Mouse (Mus musculus): ENCODE results near the gene Rhbdf2. TPM values are rescaled to one million over a fixed set of nuclear protein-coding genes. Genes with fewer than 3 reads are reported as not detected.
"Not testable (repeated sequence)": the region's sequence is repeated elsewhere in the genome, so short reads cannot be mapped to it uniquely, and the experiment has no call there.

The Rhbdf2 gene
- polyA plus RNA-seq (2015; fragmentation: Nextera tagmentation; extraction: Ambion mirVana), result 1.3 and 1.4 TPM in 2 replicates

GRCm38 (mm10) chr11:116626299-116627071, at the start of gene Rhbdf2:
Gene Rhbdf2, minus strand, starts transcription at chr11:116627019.
- ATAC-seq (replicated peaks), result no peak
- Histone ChIP-seq H3K27me3 (peaks cover 16% of the 10 kb centered on the region), H3K36me3 (no peaks in the 10 kb centered on the region), H3K4me3 (no peak within 1 kb of the TSS), H3K27ac (replicated peaks) (no peak within 1 kb of the TSS), H3K4me2 (replicated peaks) (no peak within 1 kb of the TSS), H3K9me3 (no peaks in the 10 kb centered on the region), H3K4me1 (peaks cover 22% of the 10 kb centered on the region), H3K9ac (replicated peaks) (no peak within 1 kb of the TSS)
- 75% methylated on average over 10 of the region's 10 CpGs for WGBS

- 90% methylated on average over 14 of the region's 14 CpGs for WGBS
- peaks cover 48% of the 10 kb centered on the region for H3K36me3 ChIP-seq
Measured at GRCm38 (mm10) chr11:116676175-116676976, 49.6 kb upstream of the Rhbdf2 start.

DNA sequence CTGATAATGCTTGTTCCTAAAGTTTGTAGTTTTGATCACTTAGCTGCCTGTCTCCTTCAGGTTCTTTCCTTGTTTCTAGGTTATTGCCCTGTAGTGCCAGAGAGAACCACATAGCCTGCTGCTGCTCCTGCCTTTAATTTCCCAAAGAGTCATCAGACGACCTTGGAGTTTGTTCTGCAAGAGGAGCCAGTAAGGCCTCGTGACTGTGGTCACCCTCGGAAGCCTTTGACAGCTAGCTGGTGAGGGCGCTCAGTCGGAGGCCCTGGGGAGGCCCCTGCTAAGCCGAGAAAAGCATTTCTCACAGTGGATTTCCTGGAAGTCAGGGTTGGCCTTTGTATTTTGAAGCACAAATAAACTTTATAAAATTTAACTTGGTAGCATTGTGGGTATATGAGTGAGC, 48.6 kb upstream of the Rhbdf2 start:
- Histone ChIP-seq H3K4me1 (peaks cover 27% of the 10 kb centered on the region), H3K36me3 (peaks cover 48% of the 10 kb centered on the region)
- WGBS, result 86% methylated on average over 6 of the region's 6 CpGs
- not testable (repeated sequence) for H3K27ac ChIP-seq (replicated peaks); H3K4me3 ChIP-seq; H3K27me3 ChIP-seq; H3K4me2 ChIP-seq (replicated peaks); H3K9ac ChIP-seq (replicated peaks); H3K9me3 ChIP-seq; ATAC-seq (replicated peaks)

More at GRCm38 (mm10) chr11:116676175-116676976, 49.6 kb upstream of the Rhbdf2 start:
- H3K27ac ChIP-seq (replicated peaks), result no peak overlapping the region
- no peak for ATAC-seq (replicated peaks)
- H3K4me1 ChIP-seq, result peaks cover 18% of the 10 kb centered on the region
- no peak overlapping the region for H3K4me2 ChIP-seq (replicated peaks)
- H3K27me3 ChIP-seq, result no peaks in the 10 kb centered on the region
- H3K9ac ChIP-seq (replicated peaks), result no peak overlapping the region
- no peak overlapping the region for H3K4me3 ChIP-seq
- H3K9me3 ChIP-seq, result no peaks in the 10 kb centered on the region

DNA sequence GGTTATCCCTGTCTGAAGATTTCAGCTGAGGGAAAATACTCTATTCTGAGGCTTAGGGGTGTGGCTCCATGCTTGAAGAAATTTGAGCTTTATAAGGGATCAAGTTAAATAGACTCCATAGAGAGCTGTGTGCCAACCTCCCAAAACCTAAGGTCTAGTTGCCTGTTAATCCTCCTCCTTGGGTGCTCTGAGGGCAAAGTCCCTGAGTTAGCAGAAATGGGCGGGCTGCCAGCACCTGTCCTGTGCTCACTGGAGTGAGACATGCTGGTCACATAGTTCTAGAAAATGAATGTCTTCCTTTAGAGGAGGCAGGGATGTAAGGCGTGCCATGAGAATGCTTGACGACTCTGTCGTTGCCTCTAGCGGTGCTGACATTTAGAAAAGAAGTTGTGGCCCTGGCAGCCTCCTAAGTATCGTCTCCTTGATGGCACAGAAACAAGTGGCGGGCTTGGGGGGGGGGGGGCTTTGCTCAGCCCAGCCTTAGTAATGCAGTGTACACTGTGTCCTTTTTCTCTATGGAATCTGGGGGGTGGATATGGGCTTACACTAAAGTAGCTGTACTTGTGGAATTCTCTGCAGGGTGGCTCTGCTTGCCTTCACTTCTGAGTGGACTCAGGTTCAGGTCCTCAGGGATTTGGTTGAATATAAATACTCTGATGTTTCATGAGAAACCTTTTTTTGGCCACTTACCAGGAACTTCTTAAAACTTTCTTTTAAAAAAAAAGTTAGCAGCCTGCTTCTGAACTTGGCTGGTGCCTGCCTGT, 48.0 kb upstream of the Rhbdf2 start:
- Histone ChIP-seq H3K4me2 (replicated peaks) (no peak overlapping the region), H3K9ac (replicated peaks) (no peak overlapping the region), H3K27ac (replicated peaks) (no peak overlapping the region), H3K9me3 (no peaks in the 10 kb centered on the region), H3K36me3 (peaks cover 48% of the 10 kb centered on the region), H3K4me1 (peaks cover 28% of the 10 kb centered on the region), H3K4me3 (no peak overlapping the region), H3K27me3 (no peaks in the 10 kb centered on the region)
- WGBS, result 48% methylated on average over 7 of the region's 7 CpGs
- no peak for ATAC-seq (replicated peaks)

DNA sequence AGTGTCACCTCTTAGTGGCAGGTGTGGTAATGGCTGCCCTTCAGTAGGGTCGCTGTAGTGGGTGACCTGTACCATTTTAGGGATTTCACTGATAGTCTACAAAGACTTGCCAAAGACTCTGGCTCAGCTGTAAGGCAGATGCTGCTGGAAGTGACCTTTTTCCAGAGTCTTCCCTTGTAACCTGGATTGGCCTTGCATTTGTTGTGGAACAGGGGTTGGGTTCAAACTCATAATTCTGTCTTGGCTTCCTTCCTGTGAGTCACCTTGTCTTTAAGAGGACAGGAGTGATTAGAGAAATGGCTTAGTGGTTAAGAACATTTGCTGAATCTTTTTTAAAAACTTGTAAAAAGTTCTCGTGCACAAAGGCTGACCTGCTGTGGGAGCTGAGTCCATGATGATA, 46.6 kb upstream of the Rhbdf2 start:
- Histone ChIP-seq H3K27me3 (no peaks in the 10 kb centered on the region), H3K9ac (replicated peaks) (no peak overlapping the region), H3K4me3 (peak overlapping the region; percentile 72; the same call in 1 of the 2 replicates), H3K4me2 (replicated peaks) (no peak overlapping the region), H3K4me1 (peaks cover 35% of the 10 kb centered on the region), H3K36me3 (peaks cover 43% of the 10 kb centered on the region), H3K27ac (replicated peaks) (no peak overlapping the region), H3K9me3 (no peaks in the 10 kb centered on the region)
- 89% methylated on average over 2 of the region's 2 CpGs for WGBS
- no peak for ATAC-seq (replicated peaks)

GRCm38 (mm10) chr11:116672595-116672994, 45.8 kb upstream of the Rhbdf2 start:
- Histone ChIP-seq H3K9me3 (no peaks in the 10 kb centered on the region), H3K4me3 (peak overlapping the region; percentile 72), H3K4me2 (replicated peaks) (peak overlapping the region; percentile 92), H3K4me1 (peaks cover 35% of the 10 kb centered on the region), H3K27ac (replicated peaks) (no peak overlapping the region), H3K36me3 (peaks cover 43% of the 10 kb centered on the region), H3K27me3 (no peaks in the 10 kb centered on the region), H3K9ac (replicated peaks) (peak overlapping the region; percentile 78)
- ATAC-seq (replicated peaks), result no peak
- WGBS, result 15% methylated on average over 7 of the region's 7 CpGs

DNA sequence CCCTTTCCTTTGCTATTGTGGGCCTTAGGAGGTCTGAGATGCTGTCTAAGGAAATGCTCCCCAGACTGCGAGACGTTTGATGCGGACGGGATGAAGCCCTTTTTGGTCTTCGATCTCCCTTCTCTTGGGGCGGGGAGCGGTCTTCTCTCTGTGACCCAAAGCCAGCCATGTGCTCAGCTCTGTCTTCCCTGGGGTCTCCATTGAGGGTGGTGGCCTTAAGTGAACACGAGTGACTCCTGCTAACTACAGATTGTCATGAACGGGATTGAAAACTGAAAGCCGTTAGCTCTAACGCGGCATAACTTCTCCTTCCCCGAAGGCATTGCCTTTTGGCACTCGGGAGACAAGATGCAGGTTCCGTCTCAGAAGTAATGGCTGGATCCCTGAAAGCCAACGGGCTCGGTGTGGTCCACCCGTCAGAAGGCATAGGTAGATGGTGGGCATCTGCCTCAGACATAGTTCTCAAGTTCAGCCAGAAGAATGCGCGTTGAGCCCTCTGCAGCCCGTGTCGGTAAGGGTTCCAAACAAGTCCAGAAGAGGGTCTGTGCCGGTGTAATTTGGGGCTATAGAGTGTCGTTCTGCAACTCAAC, 45.1 kb upstream of the Rhbdf2 start:
- Histone ChIP-seq H3K27ac (replicated peaks) (peak overlapping the region; percentile 64), H3K4me1 (peaks cover 35% of the 10 kb centered on the region)
- 0% methylated on average over 24 of the region's 24 CpGs for WGBS

DNA sequence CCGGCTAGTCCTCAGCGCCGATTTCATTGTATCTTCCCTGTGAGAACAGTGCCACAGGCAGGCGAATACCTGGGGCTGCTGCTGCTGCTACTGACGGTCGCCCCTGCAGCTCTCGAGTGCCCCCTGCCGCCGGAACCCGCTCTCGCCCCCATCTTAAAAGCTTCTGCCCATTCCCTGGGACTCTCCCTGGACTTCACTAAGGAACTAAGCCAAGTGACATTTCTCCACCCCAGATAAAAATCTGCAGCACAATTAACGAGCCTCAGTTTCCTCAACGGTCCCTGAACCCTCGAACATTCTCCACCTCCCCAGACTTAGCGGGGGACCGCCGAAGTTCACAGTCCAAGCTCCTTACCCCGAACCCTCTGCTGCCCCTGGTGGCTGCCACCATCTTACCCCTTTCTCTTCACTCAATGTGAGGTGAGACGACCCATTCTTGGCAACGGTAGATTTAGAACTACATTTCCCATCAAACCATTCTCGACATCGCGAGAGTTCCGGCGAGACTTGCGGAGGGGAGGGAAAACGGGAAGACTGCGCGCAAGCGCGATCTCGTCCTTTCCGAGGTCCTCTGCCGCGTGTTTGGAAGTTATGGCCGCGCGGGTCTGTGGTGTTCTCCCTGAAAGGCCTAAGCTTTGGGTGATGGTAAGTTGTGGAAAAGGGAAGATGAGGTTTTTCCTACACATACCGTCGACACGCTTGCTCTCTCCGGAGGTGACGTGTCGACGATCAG, 44.5 kb upstream of the Rhbdf2 start:
- peak overlapping the region; percentile 78 for H3K9ac ChIP-seq (replicated peaks)
- peak overlapping the region; percentile 92 for H3K4me2 ChIP-seq (replicated peaks)
- 2% methylated on average over 45 of the region's 45 CpGs for WGBS
- no peaks in the 10 kb centered on the region for H3K9me3 ChIP-seq
- H3K4me3 ChIP-seq, result peak overlapping the region; percentile 72
- peaks cover 31% of the 10 kb centered on the region for H3K36me3 ChIP-seq
- peak; percentile 94 for ATAC-seq (replicated peaks)
- no peaks in the 10 kb centered on the region for H3K27me3 ChIP-seq
- peaks cover 35% of the 10 kb centered on the region for H3K4me1 ChIP-seq
- peak overlapping the region; percentile 64 for H3K27ac ChIP-seq (replicated peaks)

More for the DNA sequence above, 45.1 kb upstream of the Rhbdf2 start:
- peaks cover 38% of the 10 kb centered on the region for H3K36me3 ChIP-seq
- H3K9me3 ChIP-seq, result no peaks in the 10 kb centered on the region
- peak overlapping the region; percentile 78 for H3K9ac ChIP-seq (replicated peaks)
- H3K4me2 ChIP-seq (replicated peaks), result peak overlapping the region; percentile 92
- H3K4me3 ChIP-seq, result peak overlapping the region; percentile 72
- no peak for ATAC-seq (replicated peaks)
- no peaks in the 10 kb centered on the region for H3K27me3 ChIP-seq

- no peaks in the 10 kb centered on the region for H3K9me3 ChIP-seq
- H3K4me2 ChIP-seq (replicated peaks), result peak overlapping the region; percentile 48
- no peaks in the 10 kb centered on the region for H3K27me3 ChIP-seq
- ATAC-seq (replicated peaks), result no peak
- 74% methylated on average over 7 of the region's 7 CpGs for WGBS
- peak overlapping the region; percentile 60; the same call in 1 of the 2 replicates for H3K27ac ChIP-seq (replicated peaks)
- H3K4me1 ChIP-seq, result peaks cover 35% of the 10 kb centered on the region
- peaks cover 22% of the 10 kb centered on the region for H3K36me3 ChIP-seq
- H3K4me3 ChIP-seq, result peak overlapping the region; percentile 72
- H3K9ac ChIP-seq (replicated peaks), result no peak overlapping the region
Measured at GRCm38 (mm10) chr11:116670386-116670785, 43.6 kb upstream of the Rhbdf2 start.

- Histone ChIP-seq H3K4me1 (peaks cover 35% of the 10 kb centered on the region), H3K4me2 (replicated peaks) (no peak overlapping the region), H3K9me3 (no peaks in the 10 kb centered on the region), H3K9ac (replicated peaks) (no peak overlapping the region), H3K4me3 (no peak overlapping the region), H3K27ac (replicated peaks) (no peak overlapping the region), H3K36me3 (peaks cover 17% of the 10 kb centered on the region), H3K27me3 (no peaks in the 10 kb centered on the region)
- 68% methylated on average over 13 of the region's 13 CpGs for WGBS
- no peak for ATAC-seq (replicated peaks)
Measured at GRCm38 (mm10) chr11:116669787-116670365, 43.1 kb upstream of the Rhbdf2 start.

DNA sequence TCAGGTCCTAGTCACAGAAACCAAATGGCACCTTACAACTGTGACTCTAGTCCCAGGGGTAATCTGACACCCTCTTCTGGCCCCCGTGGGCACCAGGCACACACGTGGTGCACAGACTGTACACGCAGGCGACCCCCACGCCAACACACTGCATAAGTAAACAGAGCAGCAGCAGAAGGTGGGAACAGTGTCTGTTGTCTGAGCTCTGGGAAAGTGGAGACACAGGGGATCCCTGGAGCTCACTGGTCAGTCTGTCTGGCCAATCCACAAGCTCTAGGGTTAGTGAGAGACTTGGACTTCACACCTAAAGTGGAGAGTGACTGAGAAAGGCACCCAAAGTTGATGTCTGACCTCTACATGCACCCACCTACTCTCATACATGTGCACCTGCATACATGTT, 42.5 kb upstream of the Rhbdf2 start:
- Histone ChIP-seq H3K36me3 (peaks cover 11% of the 10 kb centered on the region), H3K27ac (replicated peaks) (no peak overlapping the region), H3K4me1 (peaks cover 39% of the 10 kb centered on the region), H3K9ac (replicated peaks) (no peak overlapping the region), H3K27me3 (no peaks in the 10 kb centered on the region), H3K4me3 (no peak overlapping the region), H3K9me3 (no peaks in the 10 kb centered on the region), H3K4me2 (replicated peaks) (no peak overlapping the region)
- 59% methylated on average over 5 of the region's 5 CpGs for WGBS
- ATAC-seq (replicated peaks), result no peak
